In the genomic region with DNA sequence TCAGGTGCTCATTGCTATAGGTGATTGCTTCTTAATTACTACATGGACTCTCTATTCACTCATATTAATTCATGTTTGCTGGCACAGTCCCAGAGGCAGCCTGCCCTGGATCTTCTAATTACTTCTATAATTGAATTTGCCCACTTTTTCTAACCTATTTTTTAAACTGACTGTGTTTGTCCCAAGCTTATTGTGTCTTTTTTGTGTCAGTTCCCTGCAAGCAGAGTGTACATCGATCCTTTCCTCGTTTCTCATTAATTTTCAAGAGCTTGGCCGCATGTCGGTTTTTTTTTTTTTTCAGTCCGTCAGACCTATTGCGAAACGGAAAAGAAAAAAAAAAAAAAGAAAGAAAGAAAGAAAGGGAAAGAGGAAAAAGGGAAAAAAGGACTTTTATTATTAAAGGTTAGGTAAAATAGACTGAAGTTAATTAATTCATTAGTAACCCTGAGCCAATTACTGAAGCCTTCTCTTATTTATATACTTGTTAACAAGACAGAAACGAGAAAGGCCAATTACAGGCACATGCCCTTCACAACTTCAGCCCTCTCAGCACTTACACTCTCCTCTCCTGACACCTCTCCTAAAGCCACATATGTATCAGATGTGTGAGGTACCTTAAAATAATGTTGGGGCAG, we compare ENCODE assay signal across 28 mouse cellular contexts.
DNase-seq lines count a peak whose midpoint lies in the region; ATAC-seq and TF ChIP-seq lines count a peak whose summit lies in the region.
"Had no signal": no experiment of that assay in that cellular context is flagged by ENCODE, and none has a peak within 500 bp of the region (broad histone marks: within the 10 kb centered on the region; RNA-seq: fewer than 3 reads in every experiment).

No protein-coding gene starts in this region.

- TF ChIP-seq CTCF in hindbrain, postnatal 0 days (IDR thresholded peaks at IDR 0.05; ENCODE audit: low read depth), result no peak

- peaks cover 21% of the 10 kb centered on the region for H3K4me1 ChIP-seq in forebrain, embryonic 11.5 days (replicated peaks; ENCODE audit: control insufficient read depth, insufficient read depth, low read length)
- H3K4me1 ChIP-seq in forebrain, embryonic 15.5 days, result peaks cover 30% of the 10 kb centered on the region
- H3K4me1 ChIP-seq in hindbrain, postnatal 0 days (ENCODE audit: insufficient read depth, low read length), result 0 out of 2 replicates have a peak, but pooled peaks cover 6% of the 10 kb centered on the region
- no peaks in the 10 kb centered on the region for H3K4me1 ChIP-seq in hindbrain, embryonic 16.5 days (ENCODE audit: control insufficient read depth, insufficient read depth, low read depth, low read length)
- H3K4me1 ChIP-seq in neural tube, embryonic 13.5 days (replicated peaks), result peaks cover 38% of the 10 kb centered on the region
- H3K4me1 ChIP-seq: limb, embryonic 15.5 days had no signal

- peak; percentile 42 for DNase-seq in forebrain, embryonic 11.5 days (ENCODE audit: low spot score)
- peak; percentile 40 for DNase-seq in hindbrain, postnatal 0 days (ENCODE audit: low spot score)
- no peak for DNase-seq in neural tube, embryonic 10.5 days (ENCODE audit: extremely low spot score, low spot score)
- no peak for DNase-seq in adrenal gland, postnatal 4 days (ENCODE audit: low spot score in 2 of 2)
- DNase-seq: adrenal gland, adult 8-10 months; cerebellum, adult 11-12 months; embryo, embryonic 11 days; gastrocnemius, postnatal 10 days; heart, postnatal 14 days; kidney, adult 8-10 months; kidney, postnatal 4 days; lung, embryonic 14.5 days; lung, postnatal 14 days; right cerebral cortex, adult 18-20 months; spleen, adult 18-20 months; thymus, postnatal 14 days had no signal

- H3K4me3 ChIP-seq in forebrain, embryonic 11.5 days (ENCODE audit: low read depth, low read length), result no peak overlapping the region
- H3K4me3 ChIP-seq in forebrain, embryonic 15.5 days, result no peak overlapping the region
- no peak overlapping the region for H3K4me3 ChIP-seq in hindbrain, postnatal 0 days (ENCODE audit: low read length)
- H3K4me3 ChIP-seq in hindbrain, embryonic 16.5 days (ENCODE audit: low read length), result no peak overlapping the region
- H3K4me3 ChIP-seq in neural tube, embryonic 13.5 days, result no peak overlapping the region
- H3K4me3 ChIP-seq: embryonic facial prominence, embryonic 12.5 days; limb, embryonic 10.5 days; limb, embryonic 15.5 days; neural tube, embryonic 15.5 days had no signal

- H3K4me2 ChIP-seq in forebrain, embryonic 11.5 days (ENCODE audit: low read depth, low read length, severe bottlenecking), result no peak overlapping the region
- no peak overlapping the region for H3K4me2 ChIP-seq in forebrain, embryonic 15.5 days (replicated peaks)
- no peak overlapping the region for H3K4me2 ChIP-seq in hindbrain, postnatal 0 days (ENCODE audit: low read depth, low read length)
- H3K4me2 ChIP-seq in hindbrain, embryonic 16.5 days (ENCODE audit: low read length), result no peak overlapping the region
- H3K4me2 ChIP-seq in neural tube, embryonic 13.5 days, result no peak overlapping the region
- H3K4me2 ChIP-seq: embryonic facial prominence, embryonic 12.5 days; limb, embryonic 15.5 days; lung, embryonic 14.5 days; neural tube, embryonic 15.5 days had no signal

- peaks cover 2% of the 10 kb centered on the region; the same call in 1 of the 2 replicates for H3K27me3 ChIP-seq in forebrain, embryonic 11.5 days (ENCODE audit: control insufficient read depth, insufficient read depth, low read length)
- no peaks in the 10 kb centered on the region for H3K27me3 ChIP-seq in forebrain, embryonic 15.5 days
- H3K27me3 ChIP-seq in hindbrain, postnatal 0 days (ENCODE audit: insufficient read depth, low read length), result no peaks in the 10 kb centered on the region
- no peaks in the 10 kb centered on the region for H3K27me3 ChIP-seq in hindbrain, embryonic 16.5 days (replicated peaks; ENCODE audit: control insufficient read depth, insufficient read depth, low read length)
- 0 out of 2 replicates have a peak, but pooled peaks cover 4% of the 10 kb centered on the region for H3K27me3 ChIP-seq in neural tube, embryonic 13.5 days
- H3K27me3 ChIP-seq: embryonic facial prominence, embryonic 12.5 days; limb, embryonic 15.5 days; neural tube, embryonic 15.5 days had no signal

- H3K36me3 ChIP-seq in forebrain, embryonic 11.5 days (ENCODE audit: control insufficient read depth, insufficient read depth, low read length), result no peaks in the 10 kb centered on the region
- no peaks in the 10 kb centered on the region for H3K36me3 ChIP-seq in forebrain, embryonic 15.5 days
- H3K36me3 ChIP-seq in hindbrain, postnatal 0 days (ENCODE audit: insufficient read depth, low read length), result no peaks in the 10 kb centered on the region
- H3K36me3 ChIP-seq in hindbrain, embryonic 16.5 days (ENCODE audit: control insufficient read depth, insufficient read depth, low read length), result no peaks in the 10 kb centered on the region
- no peaks in the 10 kb centered on the region for H3K36me3 ChIP-seq in neural tube, embryonic 13.5 days
- H3K36me3 ChIP-seq: embryonic facial prominence, embryonic 12.5 days; limb, embryonic 10.5 days; limb, embryonic 15.5 days; neural tube, embryonic 15.5 days had no signal

- no peaks in the 10 kb centered on the region for H3K9me3 ChIP-seq in forebrain, embryonic 11.5 days (ENCODE audit: control insufficient read depth, low read length)
- H3K9me3 ChIP-seq in forebrain, embryonic 15.5 days, result no peaks in the 10 kb centered on the region
- H3K9me3 ChIP-seq in hindbrain, postnatal 0 days (ENCODE audit: low read length), result no peaks in the 10 kb centered on the region
- no peaks in the 10 kb centered on the region for H3K9me3 ChIP-seq in hindbrain, embryonic 16.5 days (ENCODE audit: control insufficient read depth, low read length)
- H3K9me3 ChIP-seq in neural tube, embryonic 13.5 days, result no peaks in the 10 kb centered on the region
- H3K9me3 ChIP-seq: embryonic facial prominence, embryonic 12.5 days; limb, embryonic 10.5 days; limb, embryonic 15.5 days; neural tube, embryonic 15.5 days had no signal

- H3K27ac ChIP-seq in forebrain, embryonic 11.5 days (ENCODE audit: low read depth, low read length), result no peak overlapping the region
- H3K27ac ChIP-seq in forebrain, embryonic 15.5 days (replicated peaks), result no peak overlapping the region
- H3K27ac ChIP-seq in hindbrain, postnatal 0 days, result no peak overlapping the region
- no peak overlapping the region for H3K27ac ChIP-seq in hindbrain, embryonic 16.5 days (ENCODE audit: low read depth, low read length)
- H3K27ac ChIP-seq in neural tube, embryonic 13.5 days (replicated peaks), result no peak overlapping the region
- H3K27ac ChIP-seq: embryonic facial prominence, embryonic 12.5 days; kidney, postnatal 0 days; limb, embryonic 10.5 days; limb, embryonic 15.5 days; liver, embryonic 14.5 days; neural tube, embryonic 15.5 days had no signal

- WGBS in forebrain, embryonic 11.5 days, result 24% methylated on average over 8 of the region's 8 CpGs
- WGBS in forebrain, embryonic 15.5 days, result 3% methylated on average over 8 of the region's 8 CpGs
- 22% methylated on average over 8 of the region's 8 CpGs for WGBS in hindbrain, postnatal 0 days
- WGBS in hindbrain, embryonic 16.5 days, result 30% methylated on average over 8 of the region's 8 CpGs
- WGBS in neural tube, embryonic 13.5 days, result 37% methylated on average over 8 of the region's 8 CpGs

- H3K9ac ChIP-seq in forebrain, embryonic 11.5 days (ENCODE audit: low read length), result no peak overlapping the region
- no peak overlapping the region for H3K9ac ChIP-seq in forebrain, embryonic 15.5 days (replicated peaks)
- H3K9ac ChIP-seq in hindbrain, postnatal 0 days (replicated peaks; ENCODE audit: low read length), result no peak overlapping the region
- H3K9ac ChIP-seq in hindbrain, embryonic 16.5 days (ENCODE audit: low read depth, low read length), result no peak overlapping the region
- no peak overlapping the region for H3K9ac ChIP-seq in neural tube, embryonic 13.5 days
- H3K9ac ChIP-seq: embryonic facial prominence, embryonic 12.5 days; limb, embryonic 15.5 days; liver, embryonic 14.5 days; lung, embryonic 14.5 days; neural tube, embryonic 15.5 days had no signal

- peak; percentile 52; the same call in 1 of the 2 replicates for ATAC-seq in forebrain, embryonic 11.5 days (replicated peaks; ENCODE audit: low FRiP score)
- no peak for ATAC-seq in forebrain, embryonic 15.5 days (replicated peaks)
- no peak; the same call in 1 of the 2 replicates for ATAC-seq in hindbrain, postnatal 0 days
- no peak for ATAC-seq in hindbrain, embryonic 16.5 days
- ATAC-seq in neural tube, embryonic 13.5 days (ENCODE audit: low read depth), result 0 out of 2 replicates have a peak, but pooled peaks have one; percentile 28
- ATAC-seq: activated CD4-positive, CD25-positive, alpha-beta regulatory T cell, adult 4 months; CD4-positive, CD25-positive, alpha-beta regulatory T cell, adult 4 months; intestine, embryonic 16.5 days had no signal

Comparison
In these comparisons a context has a peak if more than half of its experiments do, and no peak if none do; other contexts are left out.
1. ATAC-seq: peak in forebrain, embryonic 11.5 days (single experiment) and neural tube, embryonic 13.5 days (single experiment); none in forebrain, embryonic 15.5 days (single experiment), hindbrain, postnatal 0 days (single experiment) and hindbrain, embryonic 16.5 days (single experiment).
2. DNase-seq: peak in forebrain, embryonic 11.5 days (single experiment) and hindbrain, postnatal 0 days (single experiment); none in neural tube, embryonic 10.5 days (single experiment) and adrenal gland, postnatal 4 days (0 of 2).